Mouse (Mus musculus) liver, embryonic 12.5 days (tissue): ENCODE measurements around the gene Jund. TPM values are rescaled to one million over a fixed set of nuclear protein-coding genes. Genes with fewer than 3 reads are reported as not detected.

Source experiments
- ATAC-seq: fragments of 200-750 bp; cut with Nextera tagmentation; 2 replicates; pipeline ENCODE4 v1.8.0; 2017; ENCODE audit warnings: moderate number of reproducible peaks, mild to moderate bottlenecking, moderate library complexity
- H3K27ac ChIP-seq: fragments of 300-500 bp; sonication (generic); 2 replicates; pipeline ENCODE4 v1.5.1; 2016; ENCODE audit warnings: mild to moderate bottlenecking
- H3K27me3 ChIP-seq: fragments of 300-500 bp; sonication (generic); replicated peaks from 2 replicates; pipeline ENCODE4 v1.6.1; 2016; ENCODE audit warnings: mild to moderate bottlenecking, moderate library complexity
- H3K36me3 ChIP-seq: fragments of 300-500 bp; sonication (generic); 2 replicates; pipeline ENCODE4 v1.6.1; 2016; ENCODE audit warnings: mild to moderate bottlenecking, moderate library complexity
- H3K4me1 ChIP-seq: fragments of 300-500 bp; sonication (generic); 2 replicates; pipeline ENCODE4 v1.6.1; 2016
- H3K4me2 ChIP-seq: fragments of 300-500 bp; sonication (generic); 2 replicates; pipeline ENCODE4 v1.6.1; 2016; ENCODE audit warnings: mild to moderate bottlenecking, moderate library complexity
- H3K4me3 ChIP-seq: fragments of 300-500 bp; sonication (generic); 2 replicates; pipeline ENCODE4 v1.5.1; 2016; ENCODE audit warnings: mild to moderate bottlenecking, moderate library complexity
- H3K9ac ChIP-seq: fragments of 300-500 bp; sonication (generic); 2 replicates; pipeline ENCODE4 v1.6.1; 2016; ENCODE audit warnings: mild to moderate bottlenecking, moderate library complexity
- H3K9me3 ChIP-seq: fragments of 300-500 bp; sonication (generic); replicated peaks from 2 replicates; pipeline ENCODE4 v1.6.1; 2016; ENCODE audit warnings: mild to moderate bottlenecking, moderate library complexity
- WGBS: fragments of 180-500 bp; shearing (Covaris S2); methylation state at CpG from one replicate; pipeline ENCODE4 v1.1.7; 2016; ENCODE audit not compliant: insufficient replicate concordance; 5-methylcytosine and 5-hydroxymethylcytosine counted together
- polyA plus RNA-seq: library from polyadenylated mRNA; unstranded; fragments of >200 nt; fragmentation: Nextera tagmentation; extraction: Ambion mirVana; gene quantifications from 2 replicates; pipeline ENCODE4 v1.2.1, GENCODE M21; 2016

The Jund gene
- polyA plus RNA-seq, 1 experiment from 2014 or later, result 59.5 TPM

GRCm38 (mm10) chr8:70701048-70701981, 2.6 kb downstream of the Jund start:
- no peaks in the 10 kb centered on the region for H3K36me3 ChIP-seq
- 52% methylated on average over 10 of the region's 10 CpGs for WGBS
- ATAC-seq, result no peak
- H3K9ac ChIP-seq, result peak overlapping the region; percentile 99
- H3K4me2 ChIP-seq, result peak overlapping the region; percentile 99
- peaks cover 33% of the 10 kb centered on the region for H3K4me1 ChIP-seq
- H3K27me3 ChIP-seq, result no peaks in the 10 kb centered on the region
- no peaks in the 10 kb centered on the region for H3K9me3 ChIP-seq
- H3K4me3 ChIP-seq, result peak overlapping the region; percentile 90
- peak overlapping the region; percentile 98; the same call in 1 of the 2 replicates for H3K27ac ChIP-seq

- Histone ChIP-seq H3K4me3 (no peak overlapping the region), H3K9ac (no peak overlapping the region), H3K27me3 (no peaks in the 10 kb centered on the region), H3K4me1 (peaks cover 24% of the 10 kb centered on the region), H3K27ac (peak overlapping the region; percentile 18; the same call in 1 of the 2 replicates), H3K9me3 (no peaks in the 10 kb centered on the region), H3K36me3 (no peaks in the 10 kb centered on the region), H3K4me2 (no peak overlapping the region)
- ATAC-seq, result no peak
- WGBS, result 82% methylated on average over 2 of the region's 2 CpGs
Observed at GRCm38 (mm10) chr8:70701982-70702841, 3.5 kb downstream of the Jund start.

- 71% methylated on average over 3 of the region's 3 CpGs for WGBS
- ATAC-seq, result no peak
- Histone ChIP-seq H3K4me1 (peaks cover 18% of the 10 kb centered on the region), H3K27me3 (no peaks in the 10 kb centered on the region), H3K4me3 (no peak overlapping the region), H3K4me2 (no peak overlapping the region), H3K36me3 (no peaks in the 10 kb centered on the region), H3K9ac (no peak overlapping the region), H3K27ac (0 out of 2 replicates have a peak overlapping the region, but pooled peaks have one; percentile 4), H3K9me3 (no peaks in the 10 kb centered on the region)
Observed at GRCm38 (mm10) chr8:70702842-70703182, 4.1 kb downstream of the Jund start.

GRCm38 (mm10) chr8:70703287-70703686, 4.5 kb downstream of the Jund start, which contains the start of gene Iqcn:
TSS of gene Iqcn (plus strand) at chr8:70703457.
- Histone ChIP-seq H3K9ac (no peak within 1 kb of the TSS), H3K4me3 (no peak within 1 kb of the TSS), H3K9me3 (no peaks in the 10 kb centered on the region), H3K4me1 (peaks cover 14% of the 10 kb centered on the region), H3K27me3 (no peaks in the 10 kb centered on the region), H3K27ac (peak within 1 kb of the TSS; percentile 18; the same call in 1 of the 2 replicates), H3K4me2 (no peak within 1 kb of the TSS), H3K36me3 (no peaks in the 10 kb centered on the region)
- WGBS, result 87% methylated on average over 3 of the region's 3 CpGs
- ATAC-seq, result no peak

- 73% methylated on average over 14 of the region's 14 CpGs for WGBS
- Histone ChIP-seq H3K36me3 (no peaks in the 10 kb centered on the region), H3K27me3 (peaks cover 17% of the 10 kb centered on the region), H3K4me2 (no peak overlapping the region), H3K4me1 (no peaks in the 10 kb centered on the region), H3K4me3 (no peak overlapping the region), H3K9ac (no peak overlapping the region), H3K9me3 (no peaks in the 10 kb centered on the region), H3K27ac (no peak overlapping the region)
- ATAC-seq, result no peak
Observed at GRCm38 (mm10) chr8:70708281-70708680, 9.5 kb downstream of the Jund start.

- no peak overlapping the region for H3K27ac ChIP-seq
- no peak overlapping the region for H3K4me3 ChIP-seq
- H3K4me1 ChIP-seq, result no peaks in the 10 kb centered on the region
- H3K4me2 ChIP-seq, result no peak overlapping the region
- H3K27me3 ChIP-seq, result peaks cover 17% of the 10 kb centered on the region
- no peak for ATAC-seq
- H3K9me3 ChIP-seq, result no peaks in the 10 kb centered on the region
- no peaks in the 10 kb centered on the region for H3K36me3 ChIP-seq
- WGBS, result 79% methylated on average over 9 of the region's 9 CpGs
- no peak overlapping the region for H3K9ac ChIP-seq
Observed at GRCm38 (mm10) chr8:70709794-70710193, 11.0 kb downstream of the Jund start.

- ATAC-seq, result no peak
- Histone ChIP-seq H3K4me3 (no peak overlapping the region), H3K9me3 (no peaks in the 10 kb centered on the region), H3K27ac (no peak overlapping the region), H3K36me3 (no peaks in the 10 kb centered on the region), H3K27me3 (peaks cover 19% of the 10 kb centered on the region), H3K9ac (no peak overlapping the region), H3K4me1 (no peaks in the 10 kb centered on the region), H3K4me2 (no peak overlapping the region)
- 63% methylated on average over 1 of the region's 1 CpGs for WGBS
Observed at GRCm38 (mm10) chr8:70710296-70710695, 11.5 kb downstream of the Jund start.

GRCm38 (mm10) chr8:70711041-70711440, 12.3 kb downstream of the Jund start:
- Histone ChIP-seq H3K9ac (no peak overlapping the region), H3K4me3 (no peak overlapping the region), H3K27me3 (peaks cover 22% of the 10 kb centered on the region), H3K27ac (no peak overlapping the region), H3K4me2 (no peak overlapping the region), H3K9me3 (no peaks in the 10 kb centered on the region), H3K36me3 (no peaks in the 10 kb centered on the region), H3K4me1 (no peaks in the 10 kb centered on the region)
- 66% methylated on average over 11 of the region's 11 CpGs for WGBS
- ATAC-seq, result no peak

- H3K9me3 ChIP-seq, result no peaks in the 10 kb centered on the region
- peaks cover 3% of the 10 kb centered on the region; the same call in 1 of the 2 replicates for H3K4me1 ChIP-seq
- no peaks in the 10 kb centered on the region for H3K36me3 ChIP-seq
- 62% methylated on average over 7 of the region's 7 CpGs for WGBS
- no peak overlapping the region for H3K4me2 ChIP-seq
- no peak overlapping the region for H3K27ac ChIP-seq
- H3K4me3 ChIP-seq, result no peak overlapping the region
- H3K27me3 ChIP-seq, result peaks cover 41% of the 10 kb centered on the region
- ATAC-seq, result no peak
- no peak overlapping the region for H3K9ac ChIP-seq
Observed at GRCm38 (mm10) chr8:70713991-70714390, 15.2 kb downstream of the Jund start.

GRCm38 (mm10) chr8:70715086-70715485, 16.3 kb downstream of the Jund start:
- H3K36me3 ChIP-seq, result no peaks in the 10 kb centered on the region
- no peak overlapping the region for H3K4me3 ChIP-seq
- no peak for ATAC-seq
- H3K27me3 ChIP-seq, result peaks cover 43% of the 10 kb centered on the region
- H3K27ac ChIP-seq, result no peak overlapping the region
- no peaks in the 10 kb centered on the region for H3K9me3 ChIP-seq
- H3K9ac ChIP-seq, result no peak overlapping the region
- WGBS, result 38% methylated on average over 2 of the region's 2 CpGs
- H3K4me2 ChIP-seq, result no peak overlapping the region
- peaks cover 3% of the 10 kb centered on the region; the same call in 1 of the 2 replicates for H3K4me1 ChIP-seq

- no peaks in the 10 kb centered on the region for H3K36me3 ChIP-seq
- H3K9ac ChIP-seq, result no peak overlapping the region
- no peak for ATAC-seq
- no peak overlapping the region for H3K4me3 ChIP-seq
- H3K27ac ChIP-seq, result no peak overlapping the region
- peaks cover 3% of the 10 kb centered on the region; the same call in 1 of the 2 replicates for H3K4me1 ChIP-seq
- peaks cover 36% of the 10 kb centered on the region for H3K27me3 ChIP-seq
- H3K9me3 ChIP-seq, result no peaks in the 10 kb centered on the region
- WGBS, result 68% methylated on average over 40 of the region's 40 CpGs
- no peak overlapping the region for H3K4me2 ChIP-seq
Observed at GRCm38 (mm10) chr8:70716521-70717400, 18.0 kb downstream of the Jund start.
